Mouse (Mus musculus): ENCODE measurements around the gene Nrxn3.

- no peak for TF ChIP-seq CTCF (IDR thresholded peaks at IDR 0.05; ENCODE audit: control insufficient read depth, insufficient read depth, insufficient replicate concordance, low read depth, low read length)
- TF ChIP-seq POLR2A (IDR thresholded peaks at IDR 0.05; ENCODE audit: control insufficient read depth, low read depth, low read length): no peak
These were observed 655.0 kb downstream of the Nrxn3 start for GRCm38 (mm10) chr12:89377687-89378086.
